Mouse (Mus musculus) heart, embryonic 13.5 days (tissue): ENCODE results near the gene Wdr35. TPM values are rescaled to one million over a fixed set of nuclear protein-coding genes. Genes with fewer than 3 reads are reported as not detected.

ENCODE experiments used
- ATAC-seq: fragments of 200-750 bp; cut with Nextera tagmentation; 2 replicates; pipeline ENCODE4 v1.8.0; 2017; ENCODE audit warnings: moderate TSS enrichment; ENCODE audit not compliant: insufficient number of reproducible peaks, low FRiP score, low TSS enrichment; ENCODE audit errors: extremely low read depth
- H3K27ac ChIP-seq: fragments of 300-500 bp; sonication (generic); replicated peaks from 2 replicates; pipeline ENCODE4 v1.5.1; 2015; ENCODE audit warnings: moderate library complexity, mild to moderate bottlenecking, inconsistent platforms
- H3K27me3 ChIP-seq: fragments of 300-500 bp; sonication (generic); replicated peaks from 2 replicates; pipeline ENCODE4 v1.6.1; 2015; ENCODE audit warnings: mild to moderate bottlenecking, inconsistent platforms
- H3K36me3 ChIP-seq: fragments of 300-500 bp; sonication (generic); 2 replicates; pipeline ENCODE4 v1.6.1; 2015; ENCODE audit warnings: mild to moderate bottlenecking, inconsistent platforms
- H3K4me1 ChIP-seq: fragments of 300-500 bp; sonication (generic); 2 replicates; pipeline ENCODE4 v1.6.1; 2015; ENCODE audit warnings: inconsistent platforms
- H3K4me2 ChIP-seq: fragments of 300-500 bp; sonication (generic); 2 replicates; pipeline ENCODE4 v1.6.1; 2015; ENCODE audit warnings: inconsistent platforms, mild to moderate bottlenecking, moderate library complexity
- H3K4me3 ChIP-seq: fragments of 300-500 bp; sonication (generic); 2 replicates; pipeline ENCODE4 v1.5.1; 2015; ENCODE audit warnings: moderate library complexity, mild to moderate bottlenecking, inconsistent platforms
- H3K9ac ChIP-seq: fragments of 300-500 bp; sonication (generic); 2 replicates; pipeline ENCODE4 v1.6.1; 2015; ENCODE audit warnings: inconsistent platforms, mild to moderate bottlenecking, moderate library complexity
- H3K9me3 ChIP-seq: fragments of 300-500 bp; sonication (generic); 2 replicates; pipeline ENCODE4 v1.6.1; 2016; ENCODE audit warnings: inconsistent platforms
- WGBS: fragments of 180-500 bp; shearing (Covaris S2); methylation state at CpG from one replicate; pipeline ENCODE4 v1.1.7; 2015; ENCODE audit warnings: mixed read lengths; 5-methylcytosine and 5-hydroxymethylcytosine counted together
- polyA plus RNA-seq: library from polyadenylated mRNA; unstranded; fragments of >200 nt; fragmentation: Nextera tagmentation; extraction: Ambion mirVana; gene quantifications from 2 replicates; pipeline ENCODE4 v1.2.1, GENCODE M21; 2015

Gene Wdr35
- polyA plus RNA-seq, 1 experiment from 2014 or later = 13.2 TPM

DNA sequence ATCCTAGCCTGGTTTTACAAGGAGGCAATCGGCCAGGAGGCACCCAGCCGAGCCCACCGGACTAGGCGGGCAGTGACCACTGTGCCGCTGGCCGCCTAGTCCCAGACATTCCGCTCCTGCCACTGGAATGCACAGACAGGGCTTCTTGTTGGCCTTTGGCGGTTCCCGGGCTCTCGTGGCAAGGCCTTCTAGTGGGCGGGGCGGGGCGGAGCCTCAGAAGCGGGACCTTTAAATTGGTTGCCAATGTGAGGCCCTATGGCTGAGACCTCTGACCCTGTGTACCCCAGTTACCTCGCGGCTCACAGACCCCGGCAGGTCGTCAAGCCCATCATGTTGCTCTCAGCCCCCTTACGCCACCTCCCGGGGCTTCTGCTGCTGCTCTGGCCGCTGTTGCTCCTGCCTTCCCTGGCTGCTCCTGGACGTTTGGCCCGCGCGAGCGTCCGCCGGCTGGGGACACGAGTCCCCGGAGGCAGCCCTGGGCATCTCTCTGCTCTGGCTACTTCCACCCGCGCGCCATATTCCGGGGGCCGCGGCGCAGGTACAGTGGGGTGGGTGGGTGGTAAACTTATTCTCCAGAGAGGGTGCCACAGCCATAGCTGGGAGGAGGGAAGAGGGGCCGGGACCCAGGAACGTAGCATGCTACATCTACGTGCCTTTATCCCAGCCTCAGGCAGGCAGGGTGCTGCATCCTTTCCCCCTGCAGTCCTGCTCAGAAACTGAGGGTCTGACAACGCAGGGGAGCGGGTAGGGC lies 25.8 kb upstream of the Wdr35 start, which contains the start of gene Matn3:
Gene Matn3, plus strand, starts transcription at position 216 of the 751 bp plus-strand sequence.
- peak within 1 kb of the TSS; percentile 62 for H3K4me3 ChIP-seq
- H3K9me3 ChIP-seq = no peaks in the 10 kb centered on the region
- H3K4me2 ChIP-seq = peak within 1 kb of the TSS; percentile 99
- H3K27me3 ChIP-seq = peaks cover 16% of the 10 kb centered on the region; the same call in 1 of the 2 replicates
- 1% methylated on average over 42 of the region's 42 CpGs for WGBS
- peak within 1 kb of the TSS; percentile 79 for H3K9ac ChIP-seq
- no peak for ATAC-seq
- H3K4me1 ChIP-seq = peaks cover 13% of the 10 kb centered on the region
- H3K27ac ChIP-seq = no peak within 1 kb of the TSS
- H3K36me3 ChIP-seq = no peaks in the 10 kb centered on the region

DNA sequence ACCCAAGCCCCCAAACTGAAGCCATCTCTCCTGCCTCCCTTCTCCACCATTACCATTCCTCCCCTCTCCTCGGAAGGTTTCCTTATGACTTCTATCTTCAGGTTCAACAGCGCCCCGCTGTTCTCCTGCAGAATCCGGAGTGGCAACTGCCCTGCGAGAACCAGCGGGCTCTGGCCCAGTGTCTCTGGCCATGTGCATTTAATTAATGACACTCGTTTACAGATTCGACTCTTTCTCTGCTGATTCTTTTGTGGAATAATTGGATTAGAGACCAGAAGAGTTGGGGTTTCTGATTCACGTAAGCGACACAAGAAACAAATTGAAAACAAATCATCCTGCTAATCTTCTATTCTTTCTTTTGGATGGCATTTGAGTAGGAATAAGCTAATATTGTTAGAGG lies 20.6 kb upstream of the Wdr35 start:
- WGBS = 76% methylated on average over 10 of the region's 10 CpGs
- Histone ChIP-seq H3K36me3 (no peaks in the 10 kb centered on the region), H3K27ac (no peak overlapping the region), H3K4me1 (peaks cover 4% of the 10 kb centered on the region), H3K27me3 (peaks cover 15% of the 10 kb centered on the region; the same call in 1 of the 2 replicates), H3K4me3 (no peak overlapping the region), H3K9me3 (no peaks in the 10 kb centered on the region), H3K9ac (no peak overlapping the region), H3K4me2 (no peak overlapping the region)
- ATAC-seq = no peak

DNA sequence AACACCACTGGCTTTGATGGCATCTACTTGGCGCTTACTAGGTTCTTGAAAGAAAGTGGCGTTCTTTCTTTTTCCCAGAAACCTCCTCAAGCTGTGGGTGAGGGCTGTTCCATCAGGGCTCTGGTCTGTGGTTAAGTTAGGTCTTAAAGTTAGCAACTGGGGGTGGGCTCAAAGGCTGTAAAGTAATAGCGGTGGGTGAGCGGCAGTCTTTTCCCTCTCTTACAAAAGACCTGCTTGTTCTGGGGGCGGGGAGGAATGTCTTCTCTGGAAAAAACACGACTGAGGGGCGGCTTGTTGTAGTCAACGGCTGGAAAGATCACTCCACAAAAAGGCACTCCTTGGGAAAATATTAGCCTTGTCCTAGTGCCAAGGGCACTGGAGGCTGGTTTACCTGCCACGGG lies 19.5 kb upstream of the Wdr35 start:
- H3K4me1 ChIP-seq = no peaks in the 10 kb centered on the region
- H3K27ac ChIP-seq = no peak overlapping the region
- no peaks in the 10 kb centered on the region for H3K9me3 ChIP-seq
- H3K4me3 ChIP-seq = no peak overlapping the region
- no peak for ATAC-seq
- no peak overlapping the region for H3K4me2 ChIP-seq
- H3K9ac ChIP-seq = no peak overlapping the region
- H3K36me3 ChIP-seq = no peaks in the 10 kb centered on the region
- H3K27me3 ChIP-seq = peaks cover 5% of the 10 kb centered on the region; the same call in 1 of the 2 replicates
- WGBS = 63% methylated on average over 9 of the region's 9 CpGs

DNA sequence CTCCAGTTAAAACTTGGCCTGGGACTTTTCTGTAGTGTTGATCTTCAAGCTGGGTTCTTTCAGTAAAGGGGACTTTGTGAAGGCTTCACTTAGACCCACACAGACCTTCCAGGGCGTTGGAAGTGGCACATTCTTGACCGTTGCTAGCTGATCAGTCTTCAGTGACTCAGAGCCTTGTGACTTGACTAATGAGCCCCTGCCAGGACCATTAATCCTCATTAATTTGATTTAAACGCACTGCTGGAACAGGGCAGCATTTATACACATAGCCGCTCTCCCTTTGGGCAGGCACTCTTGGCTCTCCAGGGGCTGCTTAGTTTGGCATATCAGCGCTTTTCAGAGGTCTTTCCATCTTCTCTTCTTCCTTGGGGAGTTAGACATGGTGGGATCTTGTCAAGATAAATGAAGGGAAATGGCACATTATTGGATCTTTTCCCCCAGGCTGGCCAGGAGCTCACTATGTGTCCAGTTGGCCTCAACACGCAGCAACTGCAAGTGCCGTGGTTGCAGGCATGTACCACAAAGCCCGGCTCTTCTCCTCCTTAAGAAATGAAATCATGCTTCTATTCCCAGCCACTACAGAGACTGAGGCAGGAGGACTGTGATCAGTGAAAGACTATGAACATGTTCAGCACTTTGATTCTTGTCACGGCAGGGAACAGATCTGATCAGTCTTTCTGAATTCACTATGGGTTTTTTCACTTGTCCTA lies 11.9 kb upstream of the Wdr35 start:
- Histone ChIP-seq H3K36me3 (no peaks in the 10 kb centered on the region), H3K4me2 (no peak overlapping the region), H3K9me3 (no peaks in the 10 kb centered on the region), H3K4me3 (no peak overlapping the region), H3K27me3 (no peaks in the 10 kb centered on the region; the same call in 1 of the 2 replicates), H3K4me1 (no peaks in the 10 kb centered on the region), H3K9ac (no peak overlapping the region), H3K27ac (no peak overlapping the region)
- no peak for ATAC-seq
- 79% methylated on average over 9 of the region's 9 CpGs for WGBS

DNA sequence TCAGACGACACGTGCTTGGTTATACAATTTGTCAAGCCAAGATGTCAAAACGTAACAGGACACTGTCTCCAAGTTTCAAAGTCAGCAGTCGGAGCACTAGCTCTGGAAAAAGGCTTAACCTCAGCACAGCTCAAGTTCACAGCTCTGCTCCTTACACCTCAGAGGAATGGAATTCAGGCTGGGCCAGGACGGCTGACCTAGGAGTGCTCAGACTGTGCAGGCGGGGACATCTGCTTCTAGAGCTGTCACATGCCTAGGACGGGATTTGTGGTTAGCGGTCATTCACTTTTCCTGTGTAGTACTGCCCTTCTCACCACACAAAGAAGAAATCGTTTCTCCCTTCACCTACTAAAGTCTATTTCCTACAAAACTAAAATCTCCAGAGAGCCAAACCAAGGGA lies 3.9 kb upstream of the Wdr35 start:
- 6% methylated on average over 9 of the region's 9 CpGs for WGBS
- ATAC-seq = peak; percentile 68; the same call in 1 of the 2 replicates

DNA sequence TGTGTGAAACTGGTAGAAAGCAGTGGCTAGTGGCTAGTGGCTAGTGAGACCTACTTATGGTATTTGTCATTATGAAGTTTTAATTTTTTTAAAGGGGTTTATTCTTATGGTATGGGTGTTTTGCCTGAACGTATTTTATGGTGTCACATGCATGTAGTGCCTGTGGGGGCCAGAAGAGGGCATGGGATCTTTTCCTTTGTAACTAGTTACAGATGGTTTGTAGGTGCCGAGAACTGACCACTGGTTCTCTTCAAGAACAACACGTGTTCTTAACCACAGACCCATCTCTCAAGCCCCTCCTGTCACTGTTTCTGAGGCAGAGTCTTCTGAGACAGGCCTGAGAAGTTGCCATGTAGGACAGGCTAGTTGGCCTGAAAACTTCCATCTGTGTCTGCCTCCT lies 1.4 kb downstream of the Wdr35 start:
- 85% methylated on average over 3 of the region's 3 CpGs for WGBS
- Histone ChIP-seq H3K9ac (no peak overlapping the region), H3K9me3 (no peaks in the 10 kb centered on the region), H3K27me3 (no peaks in the 10 kb centered on the region), H3K27ac (no peak overlapping the region), H3K4me3 (0 out of 2 replicates have a peak overlapping the region, but pooled peaks have one; percentile 69), H3K36me3 (peaks cover 16% of the 10 kb centered on the region), H3K4me2 (peak overlapping the region; percentile 81), H3K4me1 (peaks cover 15% of the 10 kb centered on the region)
- no peak for ATAC-seq

More for the DNA sequence above, 3.9 kb upstream of the Wdr35 start:
- Histone ChIP-seq H3K9ac (0 out of 2 replicates have a peak overlapping the region, but pooled peaks have one; percentile 17), H3K4me2 (peak overlapping the region; percentile 35), H3K9me3 (no peaks in the 10 kb centered on the region), H3K4me1 (peaks cover 23% of the 10 kb centered on the region), H3K36me3 (no peaks in the 10 kb centered on the region), H3K27ac (peak overlapping the region; percentile 80), H3K27me3 (no peaks in the 10 kb centered on the region), H3K4me3 (no peak overlapping the region)

DNA sequence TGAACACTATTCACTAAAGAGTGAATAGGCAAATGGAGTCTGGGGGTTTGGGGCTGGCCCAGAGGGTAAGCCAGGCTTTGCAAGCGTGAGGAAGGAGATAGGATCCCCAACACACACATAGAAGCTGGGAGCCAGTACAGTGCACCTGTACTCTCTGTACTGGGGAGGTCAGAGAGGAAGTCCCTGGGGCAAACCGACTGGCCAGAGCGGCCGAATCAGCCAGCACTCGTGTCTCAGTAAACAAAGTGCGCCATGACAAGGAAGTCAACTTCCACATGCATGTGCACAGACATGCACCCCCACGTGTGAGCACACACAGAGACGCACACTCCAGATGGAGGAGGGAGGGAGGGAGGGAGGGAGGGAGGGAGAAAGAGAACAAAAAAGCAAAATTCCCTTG lies 19.5 kb downstream of the Wdr35 start:
- H3K4me2 ChIP-seq = no peak overlapping the region
- no peak overlapping the region for H3K4me3 ChIP-seq
- H3K27ac ChIP-seq = no peak overlapping the region
- no peaks in the 10 kb centered on the region for H3K27me3 ChIP-seq
- ATAC-seq = no peak
- WGBS = 65% methylated on average over 7 of the region's 8 CpGs
- no peaks in the 10 kb centered on the region for H3K9me3 ChIP-seq
- peaks cover 15% of the 10 kb centered on the region; the same call in 1 of the 2 replicates for H3K36me3 ChIP-seq
- H3K9ac ChIP-seq = no peak overlapping the region
- 0 out of 2 replicates have a peak, but pooled peaks cover 3% of the 10 kb centered on the region for H3K4me1 ChIP-seq

DNA sequence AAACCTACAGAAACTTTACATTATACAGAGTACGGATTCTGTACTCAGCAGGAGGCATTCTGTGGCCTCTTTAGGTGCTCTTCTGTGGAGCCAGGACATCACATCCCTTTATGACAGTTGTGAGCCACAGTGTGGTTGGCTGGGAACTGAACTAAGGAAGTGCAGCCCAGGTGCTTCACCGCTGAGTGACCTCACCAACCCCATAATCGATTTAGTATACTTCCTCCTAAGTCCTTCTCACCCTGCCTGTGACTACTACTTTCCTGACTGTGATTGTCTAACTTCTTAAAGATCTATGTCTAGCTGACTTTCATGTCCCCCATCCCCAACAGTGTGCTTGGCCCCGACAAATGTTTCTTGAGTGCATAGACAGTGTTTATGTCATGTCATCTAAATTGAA lies 24.6 kb downstream of the Wdr35 start:
- H3K4me3 ChIP-seq = no peak overlapping the region
- no peak overlapping the region for H3K9ac ChIP-seq
- H3K27me3 ChIP-seq = no peaks in the 10 kb centered on the region
- H3K36me3 ChIP-seq = peaks cover 11% of the 10 kb centered on the region
- ATAC-seq = no peak
- no peaks in the 10 kb centered on the region for H3K4me1 ChIP-seq
- no peaks in the 10 kb centered on the region; the same call in 1 of the 2 replicates for H3K9me3 ChIP-seq
- no peak overlapping the region for H3K4me2 ChIP-seq
- 80% methylated on average over 4 of the region's 4 CpGs for WGBS
- H3K27ac ChIP-seq = no peak overlapping the region

DNA sequence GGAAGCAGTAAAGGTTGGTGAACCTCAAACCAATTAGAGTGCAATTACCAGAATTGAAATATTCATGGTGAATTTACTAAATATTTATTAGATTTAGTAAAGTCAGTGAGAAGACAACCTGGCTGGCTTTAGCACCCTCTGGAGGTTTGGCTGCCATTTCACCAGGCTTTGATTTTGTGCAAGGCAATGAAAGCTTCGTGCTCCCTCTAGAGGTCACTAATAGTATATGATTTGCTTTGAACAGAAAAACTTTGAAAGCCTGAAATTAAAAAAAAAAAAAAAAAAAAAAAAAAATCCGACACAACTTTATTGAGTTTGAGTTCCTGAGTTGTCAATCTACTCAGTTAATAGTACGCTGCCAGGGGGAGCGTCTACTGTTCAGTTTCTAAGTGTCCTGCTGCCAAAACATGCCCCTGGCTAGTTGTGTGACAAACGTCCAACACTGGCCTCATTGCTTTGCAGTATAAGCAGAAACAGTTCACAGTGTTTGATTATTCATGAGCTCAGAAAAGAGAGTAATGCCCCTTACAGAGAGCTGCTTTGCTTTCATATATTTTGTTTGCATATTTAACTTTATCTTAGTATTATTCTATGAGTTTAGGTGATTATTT lies 28.5 kb downstream of the Wdr35 start:
- no peak overlapping the region for H3K4me2 ChIP-seq
- no peak overlapping the region for H3K9ac ChIP-seq
- H3K27me3 ChIP-seq = no peaks in the 10 kb centered on the region
- no peak overlapping the region for H3K27ac ChIP-seq
- H3K9me3 ChIP-seq = no peaks in the 10 kb centered on the region; the same call in 1 of the 2 replicates
- ATAC-seq = no peak
- peaks cover 8% of the 10 kb centered on the region for H3K36me3 ChIP-seq
- WGBS = 16% methylated on average over 5 of the region's 5 CpGs
- no peak overlapping the region for H3K4me3 ChIP-seq
- no peaks in the 10 kb centered on the region for H3K4me1 ChIP-seq

DNA sequence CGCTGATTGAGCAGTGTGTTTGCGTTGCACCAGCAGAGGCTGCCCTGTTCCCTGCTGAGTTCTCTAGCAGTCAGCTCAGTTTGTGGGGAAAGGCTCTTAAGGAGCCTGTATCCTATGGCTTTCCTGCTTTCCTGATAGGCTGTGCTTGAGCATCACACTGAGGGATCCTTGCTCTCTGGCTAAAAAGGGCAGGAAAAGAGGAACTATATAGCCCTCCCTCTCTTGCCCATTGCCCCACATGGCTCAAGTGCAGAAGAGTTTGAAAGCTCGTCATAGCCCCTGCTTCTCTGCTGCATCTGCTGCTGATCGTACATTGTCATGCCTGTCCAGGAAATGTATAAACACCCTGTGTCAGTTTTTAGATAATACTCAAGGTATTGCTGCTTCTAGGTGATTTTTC lies 33.5 kb downstream of the Wdr35 start:
- Histone ChIP-seq H3K9me3 (no peaks in the 10 kb centered on the region), H3K27ac (no peak overlapping the region), H3K36me3 (peaks cover 3% of the 10 kb centered on the region), H3K27me3 (no peaks in the 10 kb centered on the region), H3K4me3 (no peak overlapping the region), H3K4me2 (no peak overlapping the region), H3K4me1 (peaks cover 11% of the 10 kb centered on the region), H3K9ac (no peak overlapping the region)
- no peak for ATAC-seq
- WGBS = 55% methylated on average over 4 of the region's 4 CpGs

DNA sequence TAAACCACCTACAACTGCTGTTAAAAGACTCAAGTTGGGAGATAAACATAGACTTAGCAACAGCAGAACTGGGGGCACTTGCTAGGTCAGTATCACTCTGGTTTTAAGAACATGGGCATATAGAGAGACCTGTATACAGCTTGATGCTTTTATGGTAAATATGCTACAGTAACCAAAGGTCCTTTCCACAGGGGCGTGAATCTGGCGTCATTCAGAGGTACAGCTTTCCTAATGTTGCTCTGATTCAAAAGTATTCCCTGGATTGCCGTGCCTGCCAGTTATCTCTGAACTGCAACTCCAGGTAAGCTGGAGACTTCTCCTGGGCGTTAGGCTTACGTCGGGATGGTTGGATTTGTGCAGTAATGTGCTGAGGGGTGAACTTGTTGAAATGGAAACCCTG lies 34.1 kb downstream of the Wdr35 start:
- Histone ChIP-seq H3K36me3 (peaks cover 5% of the 10 kb centered on the region), H3K4me1 (peaks cover 11% of the 10 kb centered on the region), H3K4me3 (no peak overlapping the region), H3K9me3 (no peaks in the 10 kb centered on the region), H3K4me2 (no peak overlapping the region), H3K27me3 (no peaks in the 10 kb centered on the region), H3K27ac (no peak overlapping the region), H3K9ac (no peak overlapping the region)
- no peak for ATAC-seq
- 87% methylated on average over 6 of the region's 6 CpGs for WGBS
